Mouse (Mus musculus) embryonic facial prominence, embryonic 11.5 days (tissue): ENCODE results near the gene Schip1. TPM values are rescaled to one million over a fixed set of nuclear protein-coding genes. Genes with fewer than 3 reads are reported as not detected.

Experiments used
- ATAC-seq: fragments of 200-750 bp; cut with Nextera tagmentation; replicated peaks from 2 replicates; pipeline ENCODE4 v1.8.0; 2017; ENCODE audit warnings: low read depth; ENCODE audit not compliant: insufficient number of reproducible peaks, low FRiP score, low TSS enrichment
- DNase-seq: peaks from one replicate; pipeline ENCODE4 v3.0.0-alpha.2; 2015; ENCODE audit warnings: low spot score
- H3K27ac ChIP-seq: fragments of 300-500 bp; sonication (generic); replicated peaks from 2 replicates; pipeline ENCODE4 v1.5.1; 2014; ENCODE audit warnings: mild to moderate bottlenecking, low read depth, low read length, control low read depth
- H3K27me3 ChIP-seq: fragments of 300-500 bp; sonication (generic); 2 replicates; pipeline ENCODE4 v1.6.1; 2014; ENCODE audit warnings: mild to moderate bottlenecking, low read length, moderate library complexity, mixed read lengths; ENCODE audit not compliant: control insufficient read depth, insufficient read depth
- H3K36me3 ChIP-seq: fragments of 300-500 bp; sonication (generic); replicated peaks from 2 replicates; pipeline ENCODE4 v1.6.1; 2014; ENCODE audit warnings: low read depth, mild to moderate bottlenecking, low read length, moderate library complexity, mixed read lengths; ENCODE audit not compliant: control insufficient read depth, insufficient read depth
- H3K4me1 ChIP-seq: fragments of 300-500 bp; sonication (generic); 2 replicates; pipeline ENCODE4 v1.6.1; 2014; ENCODE audit warnings: low read length, mixed read lengths; ENCODE audit not compliant: control insufficient read depth, insufficient read depth
- H3K4me2 ChIP-seq: fragments of 300-500 bp; sonication (generic); 2 replicates; pipeline ENCODE4 v1.6.1; 2014; ENCODE audit warnings: low read depth, mild to moderate bottlenecking, control low read depth, low read length, moderate library complexity
- H3K4me3 ChIP-seq: fragments of 300-500 bp; sonication (generic); 2 replicates; pipeline ENCODE4 v1.5.1; 2014; ENCODE audit warnings: low read depth, low read length, control low read depth
- H3K9ac ChIP-seq: fragments of 300-500 bp; sonication (generic); replicated peaks from 2 replicates; pipeline ENCODE4 v1.6.1; 2014; ENCODE audit warnings: mild to moderate bottlenecking, control low read depth, low read length
- H3K9me3 ChIP-seq: fragments of 300-500 bp; sonication (generic); replicated peaks from 2 replicates; pipeline ENCODE4 v1.6.1; 2016; ENCODE audit warnings: mild to moderate bottlenecking, low read length, inconsistent platforms, mixed read lengths; ENCODE audit not compliant: control insufficient read depth
- WGBS: fragments of 180-500 bp; shearing (Covaris S2); extraction: QIAGEN DNeasy Blood & Tissue Kit; methylation state at CpG from one replicate; pipeline ENCODE4 v1.1.7; 2014; 5-methylcytosine and 5-hydroxymethylcytosine counted together
- polyA plus RNA-seq: library from polyadenylated mRNA; unstranded; fragments of >200 nt; fragmentation: Nextera tagmentation; extraction: Ambion mirVana; gene quantifications from 2 replicates; pipeline ENCODE4 v1.2.1, GENCODE M21; 2014

The Schip1 gene
- polyA plus RNA-seq, 1 experiment from 2014 or later = 41.7 TPM

GRCm38 (mm10) chr3:68056373-68057275 is 8.0 kb upstream of the Schip1 start:
- whole genome bisulfite sequencing = 56% methylated on average over 23 of the region's 23 CpGs
- ATAC-seq (no peak), DNase-seq (peak; percentile 87)
- Histone ChIP-seq H3K27me3 (no peaks in the 10 kb centered on the region), H3K9ac (no peak overlapping the region), H3K9me3 (no peaks in the 10 kb centered on the region), H3K4me1 (no peaks in the 10 kb centered on the region), H3K27ac (no peak overlapping the region), H3K4me2 (no peak overlapping the region), H3K4me3 (no peak overlapping the region), H3K36me3 (no peaks in the 10 kb centered on the region)

GRCm38 (mm10) chr3:68059162-68059800 is 5.3 kb upstream of the Schip1 start:
- Histone ChIP-seq H3K27me3 (no peaks in the 10 kb centered on the region), H3K4me2 (no peak overlapping the region), H3K9ac (no peak overlapping the region), H3K36me3 (no peaks in the 10 kb centered on the region), H3K9me3 (no peaks in the 10 kb centered on the region), H3K4me3 (no peak overlapping the region), H3K27ac (no peak overlapping the region), H3K4me1 (no peaks in the 10 kb centered on the region)
- ATAC-seq = no peak
- DNase-seq = peak; percentile 53
- 43% methylated on average over 2 of the region's 2 CpGs for WGBS

- Histone ChIP-seq H3K27me3 (no peaks in the 10 kb centered on the region), H3K4me3 (no peak overlapping the region), H3K9ac (no peak overlapping the region), H3K4me1 (no peaks in the 10 kb centered on the region), H3K27ac (no peak overlapping the region), H3K36me3 (no peaks in the 10 kb centered on the region), H3K9me3 (no peaks in the 10 kb centered on the region), H3K4me2 (no peak overlapping the region)
- ATAC-seq (no peak), DNase-seq (no peak)
- 85% methylated on average over 9 of the region's 9 CpGs for WGBS
Measured at GRCm38 (mm10) chr3:68071395-68072386, 7.1 kb downstream of the Schip1 start.

- H3K9ac ChIP-seq = no peak overlapping the region
- H3K4me3 ChIP-seq = no peak overlapping the region
- H3K4me1 ChIP-seq = no peaks in the 10 kb centered on the region
- H3K27me3 ChIP-seq = no peaks in the 10 kb centered on the region
- DNase-seq (no peak), ATAC-seq (no peak)
- no peak overlapping the region for H3K4me2 ChIP-seq
- no peak overlapping the region for H3K27ac ChIP-seq
- WGBS = 84% methylated on average over 4 of the region's 4 CpGs
- no peaks in the 10 kb centered on the region for H3K9me3 ChIP-seq
- no peaks in the 10 kb centered on the region for H3K36me3 ChIP-seq
Measured at GRCm38 (mm10) chr3:68077406-68077805, 12.8 kb downstream of the Schip1 start.

- Histone ChIP-seq H3K4me1 (no peaks in the 10 kb centered on the region), H3K27me3 (no peaks in the 10 kb centered on the region), H3K36me3 (no peaks in the 10 kb centered on the region), H3K9me3 (no peaks in the 10 kb centered on the region), H3K27ac (no peak overlapping the region), H3K4me3 (no peak overlapping the region), H3K9ac (no peak overlapping the region), H3K4me2 (no peak overlapping the region)
- no peak for ATAC-seq
- DNase-seq = no peak
- 82% methylated on average over 2 of the region's 2 CpGs for WGBS
Measured at GRCm38 (mm10) chr3:68085024-68085423, 20.4 kb downstream of the Schip1 start.

- Histone ChIP-seq H3K36me3 (no peaks in the 10 kb centered on the region), H3K4me1 (no peaks in the 10 kb centered on the region), H3K4me3 (no peak overlapping the region), H3K27me3 (no peaks in the 10 kb centered on the region), H3K4me2 (no peak overlapping the region), H3K27ac (no peak overlapping the region), H3K9ac (no peak overlapping the region), H3K9me3 (no peaks in the 10 kb centered on the region)
- DNase-seq = no peak
- ATAC-seq = no peak
- WGBS = 80% methylated on average over 4 of the region's 4 CpGs
Measured at GRCm38 (mm10) chr3:68092108-68092507, 27.5 kb downstream of the Schip1 start.

- whole genome bisulfite sequencing = 84% methylated on average over 4 of the region's 4 CpGs
Measured at GRCm38 (mm10) chr3:68096724-68097431, 32.3 kb downstream of the Schip1 start.

More at GRCm38 (mm10) chr3:68096724-68097431, 32.3 kb downstream of the Schip1 start:
- Histone ChIP-seq H3K27me3 (no peaks in the 10 kb centered on the region), H3K4me1 (no peaks in the 10 kb centered on the region), H3K9ac (no peak overlapping the region), H3K9me3 (no peaks in the 10 kb centered on the region), H3K4me2 (no peak overlapping the region), H3K4me3 (no peak overlapping the region), H3K27ac (no peak overlapping the region), H3K36me3 (no peaks in the 10 kb centered on the region)
- ATAC-seq (no peak), DNase-seq (no peak)
